Mouse (Mus musculus): ENCODE measurements around the gene Tnr.

Gene Tnr

GRCm38 (mm10) chr1:159629119-159629518 lies 105.5 kb downstream of the Tnr start:
- DNase-seq (ENCODE audit: low spot score in 2 of 2), result no peak

GRCm38 (mm10) chr1:159629822-159630589 lies 106.4 kb downstream of the Tnr start:
- DNase-seq (ENCODE audit: low spot score in 2 of 2), result no peak

- DNase-seq (ENCODE audit: low spot score in 2 of 2), result no peak
Observed at GRCm38 (mm10) chr1:159632558-159632957, 109.0 kb downstream of the Tnr start.

- no peak for DNase-seq (ENCODE audit: low spot score in 2 of 2)
Observed at GRCm38 (mm10) chr1:159639408-159639807, 115.8 kb downstream of the Tnr start.

GRCm38 (mm10) chr1:159645719-159646118 lies 122.2 kb downstream of the Tnr start:
- no peak for DNase-seq (ENCODE audit: low spot score in 2 of 2)

GRCm38 (mm10) chr1:159650486-159650885 lies 126.9 kb downstream of the Tnr start:
- no peak for DNase-seq (ENCODE audit: low spot score in 2 of 2)

GRCm38 (mm10) chr1:159655241-159655640 lies 131.7 kb downstream of the Tnr start:
- no peak for DNase-seq (ENCODE audit: low spot score in 2 of 2)

- DNase-seq (ENCODE audit: low spot score in 2 of 2), result no peak
Observed at GRCm38 (mm10) chr1:159657856-159658542, 134.4 kb downstream of the Tnr start.

GRCm38 (mm10) chr1:159660620-159661501 lies 137.3 kb downstream of the Tnr start:
- no peak for DNase-seq (ENCODE audit: low spot score in 2 of 2)

GRCm38 (mm10) chr1:159664496-159664895 lies 140.9 kb downstream of the Tnr start:
- no peak for DNase-seq (ENCODE audit: low spot score in 2 of 2)

GRCm38 (mm10) chr1:159664945-159665344 lies 141.4 kb downstream of the Tnr start:
- DNase-seq (ENCODE audit: low spot score in 2 of 2), result no peak

GRCm38 (mm10) chr1:159670629-159671150 lies 147.1 kb downstream of the Tnr start:
- DNase-seq (ENCODE audit: low spot score in 2 of 2), result no peak

GRCm38 (mm10) chr1:159671181-159671580 lies 147.6 kb downstream of the Tnr start:
- no peak for DNase-seq (ENCODE audit: low spot score in 2 of 2)

- DNase-seq (ENCODE audit: low spot score in 2 of 2), result no peak
Observed at GRCm38 (mm10) chr1:159674240-159674639, 150.7 kb downstream of the Tnr start.

GRCm38 (mm10) chr1:159675472-159675871 lies 151.9 kb downstream of the Tnr start:
- no peak for DNase-seq (ENCODE audit: low spot score in 2 of 2)

- no peak for DNase-seq (ENCODE audit: low spot score in 2 of 2)
Observed at GRCm38 (mm10) chr1:159678221-159678935, 154.8 kb downstream of the Tnr start.

- no peak for DNase-seq (ENCODE audit: low spot score in 2 of 2)
Observed at GRCm38 (mm10) chr1:159681252-159681651, 157.7 kb downstream of the Tnr start.

- DNase-seq (ENCODE audit: low spot score in 2 of 2), result peak; percentile 29 to 50
Observed at GRCm38 (mm10) chr1:159686476-159687231, 163.1 kb downstream of the Tnr start.

- no peak for DNase-seq (ENCODE audit: low spot score in 2 of 2)
Observed at GRCm38 (mm10) chr1:159696717-159697116, 173.1 kb downstream of the Tnr start.

GRCm38 (mm10) chr1:159702038-159702437 lies 178.5 kb downstream of the Tnr start:
- no peak for DNase-seq (ENCODE audit: low spot score in 2 of 2)

GRCm38 (mm10) chr1:159704925-159705324 lies 181.4 kb downstream of the Tnr start:
- no peak for DNase-seq (ENCODE audit: low spot score in 2 of 2)
